Comparison of ENCODE assay signal across 10 mouse cellular contexts in genomic region chr2:163592084-163592483, GRCm38 (mm10). TPM values are rescaled to one million over a fixed set of nuclear protein-coding genes. Genes with fewer than 3 reads are reported as not detected.
A peak's percentile ranks its signal among the peaks of the same experiment; 100 is the strongest.
DNase-seq lines count a peak whose midpoint lies in the region; ATAC-seq and TF ChIP-seq lines count a peak whose summit lies in the region.
"Had no signal": no experiment of that assay in that cellular context is flagged by ENCODE, and none has a peak within 500 bp of the region (broad histone marks: within the 10 kb centered on the region; RNA-seq: fewer than 3 reads in every experiment).

No protein-coding gene starts in this region.

- peak; percentile 38 for DNase-seq in hindbrain, embryonic 14.5 days (ENCODE audit: low spot score)
- peak; percentile 45 for DNase-seq in right cerebral cortex, postnatal 4 days
- no peak for DNase-seq in right cerebral cortex, postnatal 36 days (ENCODE audit: low spot score in 2 of 2)
- peak; percentile 35 for DNase-seq in thymus, postnatal 25 days
- no peak for DNase-seq in gastrocnemius, postnatal 25 days
- no peak for DNase-seq in cerebellum, adult 11 months

- H3K4me2 ChIP-seq in hindbrain, embryonic 14.5 days (replicated peaks): no peak overlapping the region
- no peak overlapping the region for H3K4me2 ChIP-seq in hindbrain, embryonic 13.5 days
- H3K4me2 ChIP-seq: midbrain, embryonic 12.5 days; stomach, embryonic 15.5 days had no signal

- H3K9ac ChIP-seq in hindbrain, embryonic 14.5 days: no peak overlapping the region
- no peak overlapping the region for H3K9ac ChIP-seq in hindbrain, embryonic 13.5 days
- H3K9ac ChIP-seq: midbrain, embryonic 12.5 days; stomach, embryonic 15.5 days had no signal

- no peak for ATAC-seq in hindbrain, embryonic 14.5 days (ENCODE audit: low FRiP score)
- ATAC-seq in hindbrain, embryonic 13.5 days (ENCODE audit: low FRiP score): no peak

- no peaks in the 10 kb centered on the region for H3K27me3 ChIP-seq in hindbrain, embryonic 14.5 days (ENCODE audit: control insufficient read depth, insufficient read depth, low read length)
- H3K27me3 ChIP-seq in hindbrain, embryonic 13.5 days: no peaks in the 10 kb centered on the region; the same call in 1 of the 2 replicates
- H3K27me3 ChIP-seq: stomach, embryonic 15.5 days had no signal

- no peak overlapping the region for H3K27ac ChIP-seq in hindbrain, embryonic 14.5 days
- no peak overlapping the region for H3K27ac ChIP-seq in hindbrain, embryonic 13.5 days
- H3K27ac ChIP-seq in cortical plate, adult 2 months (ENCODE audit: insufficient read depth, low read length): no peak overlapping the region
- H3K27ac ChIP-seq: midbrain, embryonic 12.5 days; stomach, embryonic 15.5 days had no signal

- no peaks in the 10 kb centered on the region for H3K4me1 ChIP-seq in hindbrain, embryonic 14.5 days (replicated peaks; ENCODE audit: control insufficient read depth, insufficient read depth, low read length)
- H3K4me1 ChIP-seq in hindbrain, embryonic 13.5 days (replicated peaks): peaks cover 4% of the 10 kb centered on the region; the same call in 1 of the 2 replicates
- H3K4me1 ChIP-seq in cortical plate, adult 2 months (ENCODE audit: control insufficient read depth, insufficient read depth, low read length): no peaks in the 10 kb centered on the region
- H3K4me1 ChIP-seq: midbrain, embryonic 12.5 days had no signal

- WGBS in hindbrain, embryonic 14.5 days: 77% methylated on average over 1 of the region's 1 CpGs
- 79% methylated on average over 1 of the region's 1 CpGs for WGBS in hindbrain, embryonic 13.5 days

- 0 out of 2 replicates have a peak, but pooled peaks have one; percentile 2 for TF ChIP-seq CTCF in cortical plate, adult 2 months (IDR thresholded peaks at IDR 0.05; ENCODE audit: extremely low read depth, insufficient read depth, low read length)

- H3K4me3 ChIP-seq in hindbrain, embryonic 14.5 days (replicated peaks; ENCODE audit: low read length): no peak overlapping the region
- H3K4me3 ChIP-seq in hindbrain, embryonic 13.5 days: no peak overlapping the region
- H3K4me3 ChIP-seq in cortical plate, adult 2 months (ENCODE audit: insufficient read depth, low read length): no peak overlapping the region
- H3K4me3 ChIP-seq: midbrain, embryonic 12.5 days; stomach, embryonic 15.5 days had no signal

- H3K36me3 ChIP-seq in hindbrain, embryonic 14.5 days (replicated peaks; ENCODE audit: control insufficient read depth, insufficient read depth): no peaks in the 10 kb centered on the region
- no peaks in the 10 kb centered on the region for H3K36me3 ChIP-seq in hindbrain, embryonic 13.5 days
- H3K36me3 ChIP-seq: midbrain, embryonic 12.5 days; stomach, embryonic 15.5 days had no signal

- no peak for TF ChIP-seq POLR2A in cortical plate, adult 2 months (IDR thresholded peaks at IDR 0.05; ENCODE audit: extremely low read depth, insufficient read depth, low read length)

- H3K9me3 ChIP-seq in hindbrain, embryonic 14.5 days (ENCODE audit: control insufficient read depth, low read length): no peaks in the 10 kb centered on the region
- H3K9me3 ChIP-seq in hindbrain, embryonic 13.5 days: no peaks in the 10 kb centered on the region
- H3K9me3 ChIP-seq: midbrain, embryonic 12.5 days; stomach, embryonic 15.5 days had no signal

RNA-seq across cellular contexts. Expression of gene Ttpal, which starts 10.0 kb away (rescaled TPM):
- polyA plus RNA-seq in hindbrain, embryonic 14.5 days (2014; fragmentation: Nextera tagmentation; extraction: Ambion mirVana): 51.6 and 53.5 TPM in 2 replicates
- polyA plus RNA-seq in hindbrain, embryonic 13.5 days (2015; fragmentation: Nextera tagmentation; extraction: Ambion mirVana): 42.0 and 48.1 TPM in 2 replicates
- polyA plus RNA-seq in cortical plate, adult 2 months (2012; rRNA removed): 45.8 and 49.3 TPM in 2 replicates
- total RNA-seq in gastrocnemius, postnatal 25 days (2021): 1 to 10 TPM; 4.8 to 5.6 TPM

RNA-seq across cellular contexts. Expression of gene Serinc3, which starts 52.8 kb away (rescaled TPM):
- polyA plus RNA-seq in hindbrain, embryonic 14.5 days (2014; fragmentation: Nextera tagmentation; extraction: Ambion mirVana): 42.1 and 45.1 TPM in 2 replicates
- polyA plus RNA-seq in hindbrain, embryonic 13.5 days (2015; fragmentation: Nextera tagmentation; extraction: Ambion mirVana): 37.5 and 38.7 TPM in 2 replicates
- 209 and 210 TPM in 2 replicates for polyA plus RNA-seq in cortical plate, adult 2 months (2012; rRNA removed)
- 100 to 1,000 TPM in 1 of 2 experiments, 10 to 100 TPM in 1; 97.5 to 115 TPM for total RNA-seq in gastrocnemius, postnatal 25 days (2021)

Comparison
In these comparisons a context has a peak if more than half of its experiments do, and no peak if none do; other contexts are left out.
1. DNase-seq: peak in hindbrain, embryonic 14.5 days (single experiment), right cerebral cortex, postnatal 4 days (single experiment) and thymus, postnatal 25 days (single experiment); none in right cerebral cortex, postnatal 36 days (0 of 2), gastrocnemius, postnatal 25 days (single experiment) and cerebellum, adult 11 months (single experiment).